16 mouse cellular contexts compared by ENCODE assay signal in the genomic region with DNA sequence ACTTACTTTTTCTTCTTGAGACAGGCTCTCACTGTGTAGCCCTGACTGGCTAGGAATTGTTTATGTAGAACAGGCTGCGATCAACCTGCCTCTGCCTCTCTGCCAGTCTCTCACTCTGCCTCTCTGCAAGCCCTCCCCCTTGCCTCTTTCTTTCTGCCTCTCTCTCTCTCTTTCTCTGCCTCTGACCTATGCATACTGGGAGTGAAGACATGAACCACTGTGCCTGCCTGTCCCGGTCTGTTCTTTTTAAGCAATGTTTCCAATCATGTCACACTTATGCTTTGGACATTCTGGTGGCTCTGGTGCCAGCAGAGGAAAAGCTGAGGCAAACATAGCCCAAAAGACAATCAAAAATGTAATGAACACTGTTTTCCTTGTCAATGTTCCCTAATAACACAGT.
DNase-seq lines count a peak whose midpoint lies in the region; ATAC-seq and TF ChIP-seq lines count a peak whose summit lies in the region.
"Had no signal": no experiment of that assay in that cellular context is flagged by ENCODE, and none has a peak within 500 bp of the region (broad histone marks: within the 10 kb centered on the region; RNA-seq: fewer than 3 reads in every experiment).

No protein-coding gene starts in this region.

- ATAC-seq in heart, embryonic 16.5 days (replicated peaks; ENCODE audit: extremely low read depth, insufficient read depth, low FRiP score): no peak
- peak; percentile 33; the same call in 1 of the 2 replicates for ATAC-seq in lung, embryonic 14.5 days (ENCODE audit: insufficient read depth)
- ATAC-seq in stomach, embryonic 15.5 days (ENCODE audit: insufficient read depth, low FRiP score, low read depth): no peak
- ATAC-seq: forebrain, embryonic 16.5 days; hindbrain, postnatal 0 days; liver, embryonic 12.5 days; midbrain, embryonic 15.5 days had no signal

- H3K4me2 ChIP-seq in heart, embryonic 16.5 days (ENCODE audit: low read depth, low read length): no peak overlapping the region
- peak overlapping the region; percentile 1; the same call in 1 of the 2 replicates for H3K4me2 ChIP-seq in lung, embryonic 14.5 days
- H3K4me2 ChIP-seq in stomach, embryonic 15.5 days: no peak overlapping the region
- H3K4me2 ChIP-seq: liver, embryonic 12.5 days; midbrain, embryonic 15.5 days had no signal

- no peak for DNase-seq in gastrocnemius, adult 2 months
- DNase-seq in gastrocnemius, postnatal 25 days: no peak
- no peak for DNase-seq in heart, postnatal 4 days
- DNase-seq in lung, embryonic 14.5 days: peak; percentile 71
- DNase-seq in lung, adult 18-20 months: no peak
- DNase-seq in testis, postnatal 10 days (ENCODE audit: low spot score): no peak
- DNase-seq: adrenal gland, adult 2 months; embryo, embryonic 11 days; kidney, adult 8-10 months; left cerebral cortex, postnatal 4 days had no signal

- H3K4me1 ChIP-seq in heart, embryonic 16.5 days (ENCODE audit: control insufficient read depth, insufficient read depth, low read length): peaks cover 34% of the 10 kb centered on the region
- peaks cover 15% of the 10 kb centered on the region for H3K4me1 ChIP-seq in lung, embryonic 14.5 days (ENCODE audit: insufficient read depth)
- peaks cover 33% of the 10 kb centered on the region for H3K4me1 ChIP-seq in stomach, embryonic 15.5 days

- no peaks in the 10 kb centered on the region for H3K36me3 ChIP-seq in heart, embryonic 16.5 days (ENCODE audit: control insufficient read depth, insufficient read depth)
- H3K36me3 ChIP-seq in lung, embryonic 14.5 days (ENCODE audit: insufficient read depth): no peaks in the 10 kb centered on the region
- H3K36me3 ChIP-seq in stomach, embryonic 15.5 days: no peaks in the 10 kb centered on the region
- H3K36me3 ChIP-seq: liver, embryonic 12.5 days; midbrain, embryonic 15.5 days had no signal

- no peaks in the 10 kb centered on the region for H3K27me3 ChIP-seq in heart, embryonic 16.5 days (ENCODE audit: control insufficient read depth, insufficient read depth, low read length)
- no peaks in the 10 kb centered on the region for H3K27me3 ChIP-seq in lung, embryonic 14.5 days (ENCODE audit: insufficient read depth, low read length)
- H3K27me3 ChIP-seq in stomach, embryonic 15.5 days (replicated peaks): no peaks in the 10 kb centered on the region
- H3K27me3 ChIP-seq: liver, embryonic 12.5 days; midbrain, embryonic 15.5 days had no signal

- TF ChIP-seq CTCF in gastrocnemius, adult 2 months (IDR thresholded peaks at IDR 0.05): no peak
- no peak for TF ChIP-seq CTCF in lung, embryonic 14.5 days (IDR thresholded peaks at IDR 0.05; ENCODE audit: low read depth)

- 42% methylated on average over 2 of the region's 2 CpGs for WGBS in heart, embryonic 16.5 days
- WGBS in lung, embryonic 14.5 days: 16% methylated on average over 2 of the region's 2 CpGs
- 24% methylated on average over 2 of the region's 2 CpGs for WGBS in stomach, embryonic 15.5 days

- 0 out of 2 replicates have a peak overlapping the region, but pooled peaks have one; percentile 22 for H3K9ac ChIP-seq in heart, embryonic 16.5 days (ENCODE audit: low read length)
- no peak overlapping the region for H3K9ac ChIP-seq in lung, embryonic 14.5 days
- H3K9ac ChIP-seq in stomach, embryonic 15.5 days: no peak overlapping the region
- H3K9ac ChIP-seq: liver, embryonic 12.5 days; midbrain, embryonic 15.5 days had no signal

- H3K9me3 ChIP-seq in heart, embryonic 16.5 days (replicated peaks; ENCODE audit: control insufficient read depth, low read length): no peaks in the 10 kb centered on the region
- no peaks in the 10 kb centered on the region for H3K9me3 ChIP-seq in lung, embryonic 14.5 days (ENCODE audit: low read depth, low read length)
- no peaks in the 10 kb centered on the region for H3K9me3 ChIP-seq in stomach, embryonic 15.5 days
- H3K9me3 ChIP-seq: liver, embryonic 12.5 days; midbrain, embryonic 15.5 days had no signal

- intact Hi-C loops in gastrocnemius, adult 2 months (cut with DNase I): no loop called here

- H3K27ac ChIP-seq in gastrocnemius, adult 2 months: peak overlapping the region; percentile 76
- H3K27ac ChIP-seq in heart, embryonic 16.5 days (ENCODE audit: low read length): peak overlapping the region; percentile 61
- H3K27ac ChIP-seq in lung, embryonic 14.5 days (ENCODE audit: low read depth): peak overlapping the region; percentile 70
- H3K27ac ChIP-seq in stomach, embryonic 15.5 days: peak overlapping the region; percentile 75
- H3K27ac ChIP-seq: hindbrain, postnatal 0 days; liver, embryonic 12.5 days; midbrain, embryonic 15.5 days had no signal

- H3K4me3 ChIP-seq in gastrocnemius, adult 2 months: no peak overlapping the region
- H3K4me3 ChIP-seq in heart, embryonic 16.5 days (ENCODE audit: low read length): no peak overlapping the region
- no peak overlapping the region for H3K4me3 ChIP-seq in lung, embryonic 14.5 days (ENCODE audit: low read depth, low read length)
- H3K4me3 ChIP-seq in stomach, embryonic 15.5 days (replicated peaks): no peak overlapping the region
- H3K4me3 ChIP-seq: liver, embryonic 12.5 days; midbrain, embryonic 15.5 days had no signal
